Mouse (Mus musculus) bone marrow, adult 2 months (tissue): ENCODE results near the gene Fam241a.

Experiments
- CTCF ChIP-seq: fragments of 200-500 bp; IDR thresholded peaks from 2 replicates; pipeline ENCODE4 v1.5.1; 2011; ENCODE audit warnings: low read length, control low read depth; ENCODE audit not compliant: control insufficient read depth, insufficient read depth
- POLR2A ChIP-seq: fragments of 200-500 bp; IDR thresholded peaks from 2 replicates; pipeline ENCODE4 v1.6.1; 2011; ENCODE audit warnings: low read depth, mild to moderate bottlenecking, control low read depth, low read length, borderline replicate concordance; ENCODE audit not compliant: control insufficient read depth

GRCm38 (mm10) chr3:127827123-127827522 is 69.0 kb downstream of the Fam241a start:
- TF ChIP-seq CTCF (no peak), POLR2A (no peak)
